Mouse (Mus musculus) gastrocnemius, adult 2 months (tissue): Measurements from ENCODE around the gene 1110002E22Rik. TPM values are rescaled to one million over a fixed set of nuclear protein-coding genes. Genes with fewer than 3 reads are reported as not detected.
A peak's percentile ranks its signal among the peaks of the same experiment; 100 is the strongest.

Experiments used
- DNase-seq: peaks from one replicate; pipeline ENCODE4 v3.0.0; 2022
- H3K27ac ChIP-seq: fragments of 200-600 bp; 2 replicates; pipeline ENCODE4 v1.8.1; 2022; ENCODE audit warnings: mild to moderate bottlenecking
- H3K4me3 ChIP-seq: fragments of 200-600 bp; 2 replicates; pipeline ENCODE4 v1.8.1; 2022; ENCODE audit warnings: mild to moderate bottlenecking, moderate library complexity
- CTCF ChIP-seq: fragments of 200-600 bp; IDR thresholded peaks from 2 replicates; pipeline ENCODE4 v1.8.1; 2022; ENCODE audit warnings: antibody characterized with exemption, mild to moderate bottlenecking, moderate library complexity
- intact Hi-C: fragments of 180-260 bp; cut with DNase I; formaldehyde crosslinking; loops from one replicate; pipeline ENCODE4 v1.15.1; 2025
- total RNA-seq, 2 experiments: library from RNA; stranded (reverse); gene quantifications; 2 replicates each; pipeline ENCODE4 v1.2.3; 2021

Gene 1110002E22Rik
- total RNA-seq, 2 experiments from 2014 or later, result 120 to 128 TPM

DNA sequence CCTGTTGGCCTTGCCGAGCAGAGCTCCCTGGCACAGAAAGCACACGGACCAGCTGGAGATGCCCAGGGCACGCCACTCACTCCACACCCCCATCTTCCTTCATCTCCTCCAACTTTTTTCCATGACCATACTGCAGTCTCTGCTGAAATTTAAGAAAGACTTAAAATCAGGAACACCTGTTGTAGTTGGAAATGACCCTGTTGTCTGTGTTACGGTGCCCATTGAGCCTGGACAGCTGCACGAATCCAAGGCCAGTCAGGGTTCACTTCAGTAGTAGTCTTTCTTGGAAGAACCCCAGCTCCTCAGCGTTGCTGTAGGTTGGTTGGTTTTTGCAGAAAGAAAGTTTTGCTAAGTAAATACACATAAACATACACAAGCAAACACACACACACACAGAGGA lies 15.3 kb upstream of the 1110002E22Rik start:
- H3K27ac ChIP-seq, result peak overlapping the region; percentile 73
- DNase-seq, result peak; percentile 67
- intact Hi-C loops, result no loop called here
- TF ChIP-seq CTCF, result no peak
- H3K4me3 ChIP-seq, result no peak overlapping the region

DNA sequence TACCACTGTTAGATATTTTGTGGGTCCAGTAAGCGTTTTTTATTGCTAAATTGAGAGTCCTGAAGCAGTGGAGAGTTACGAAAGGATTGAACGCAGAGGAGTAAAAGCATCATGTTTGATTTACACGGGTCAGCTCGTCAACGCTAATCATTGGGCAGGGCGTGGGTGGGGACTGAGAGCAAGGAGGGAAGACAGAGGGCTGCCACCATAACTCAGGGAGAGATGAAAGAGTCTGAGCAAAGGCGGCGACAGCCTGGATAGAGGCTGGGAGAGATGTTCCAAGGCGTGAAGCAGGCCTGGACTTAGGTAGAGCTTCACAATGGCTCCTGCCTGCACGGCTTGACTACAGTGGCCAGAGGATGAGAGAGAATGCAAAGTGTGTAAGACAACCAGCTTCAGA lies 14.1 kb upstream of the 1110002E22Rik start:
- intact Hi-C loops, result loop anchor here (10.0 kb wide), 1 partner anchor 526 kb away; no protein-coding TSS in a partner anchor
- TF ChIP-seq CTCF, result no peak
- H3K27ac ChIP-seq, result peak overlapping the region; percentile 73; the same call in 1 of the 2 replicates
- H3K4me3 ChIP-seq, result no peak overlapping the region
- no peak for DNase-seq

DNA sequence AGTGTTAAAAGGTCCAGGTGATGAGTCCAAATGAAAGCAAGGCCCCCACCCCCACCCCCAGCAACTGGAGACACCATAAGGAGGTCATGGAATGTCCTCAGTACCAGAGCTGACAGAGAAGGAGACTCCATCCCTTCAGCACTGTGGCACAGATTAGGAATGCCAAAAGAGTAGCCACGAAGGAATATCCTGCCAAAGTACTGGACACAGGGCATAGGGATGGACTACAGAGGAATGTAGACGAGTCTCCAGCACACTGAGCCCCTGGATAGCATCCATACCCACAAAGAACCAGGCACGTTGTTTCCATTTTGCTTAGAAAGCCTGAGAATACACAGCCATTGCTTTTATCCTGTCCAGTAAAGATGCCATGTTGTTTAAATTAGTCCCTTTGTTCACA lies 13.4 kb upstream of the 1110002E22Rik start:
- Histone ChIP-seq H3K27ac (peak overlapping the region; percentile 73; the same call in 1 of the 2 replicates), H3K4me3 (no peak overlapping the region)
- DNase-seq, result no peak
- intact Hi-C loops, result loop anchor here (10.0 kb wide), 1 partner anchor 527 kb away; no protein-coding TSS in a partner anchor
- TF ChIP-seq CTCF, result no peak

DNA sequence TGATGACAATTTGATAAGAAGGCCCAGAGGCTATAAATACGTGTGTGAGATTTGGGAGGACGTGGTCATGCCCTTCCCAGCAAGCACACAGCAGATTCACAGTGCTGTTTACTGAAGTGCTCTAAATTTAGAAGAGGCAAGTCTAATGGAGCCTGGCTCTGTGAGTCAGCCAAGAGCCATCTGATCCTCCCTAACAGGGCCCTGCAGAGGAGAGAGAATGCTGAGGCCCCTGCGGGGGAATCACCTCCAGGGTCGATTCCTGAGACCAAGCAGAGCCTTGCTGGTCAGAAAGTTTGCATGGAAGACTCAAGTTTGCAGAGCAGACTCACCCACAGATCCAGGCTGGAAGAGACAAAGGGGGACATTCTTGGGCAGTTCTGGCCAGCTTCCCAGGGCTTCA lies 10.9 kb upstream of the 1110002E22Rik start:
- TF ChIP-seq CTCF, result no peak
- peak overlapping the region; percentile 92 for H3K27ac ChIP-seq
- H3K4me3 ChIP-seq, result peak overlapping the region; percentile 35
- intact Hi-C loops, result loop anchor here (10.0 kb wide), 1 partner anchor 529 kb away; no protein-coding TSS in a partner anchor
- DNase-seq, result peak; percentile 74

DNA sequence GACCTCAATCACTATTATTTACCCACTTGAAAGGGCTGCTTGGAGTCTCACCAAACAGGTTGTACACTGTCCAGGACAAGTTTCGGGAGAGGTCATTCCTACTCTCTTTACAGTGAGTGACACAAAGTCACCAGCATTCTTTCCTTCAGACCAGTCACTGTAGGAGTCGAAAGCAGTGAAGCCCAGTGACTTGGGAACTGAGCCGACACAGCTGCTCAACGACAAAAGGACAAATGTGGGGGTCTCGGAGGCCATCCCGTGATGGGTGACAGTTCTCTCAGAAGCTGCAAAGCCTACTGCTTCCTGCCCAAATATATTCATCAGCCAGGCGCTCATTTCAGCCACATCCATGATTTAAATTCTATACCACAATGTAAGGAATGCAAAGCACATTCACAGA lies 7.9 kb upstream of the 1110002E22Rik start:
- Histone ChIP-seq H3K4me3 (no peak overlapping the region), H3K27ac (peak overlapping the region; percentile 79; the same call in 1 of the 2 replicates)
- intact Hi-C loops, result loop anchor here (10.0 kb wide), 1 partner anchor 532 kb away; no protein-coding TSS in a partner anchor
- DNase-seq, result no peak
- no peak for TF ChIP-seq CTCF

DNA sequence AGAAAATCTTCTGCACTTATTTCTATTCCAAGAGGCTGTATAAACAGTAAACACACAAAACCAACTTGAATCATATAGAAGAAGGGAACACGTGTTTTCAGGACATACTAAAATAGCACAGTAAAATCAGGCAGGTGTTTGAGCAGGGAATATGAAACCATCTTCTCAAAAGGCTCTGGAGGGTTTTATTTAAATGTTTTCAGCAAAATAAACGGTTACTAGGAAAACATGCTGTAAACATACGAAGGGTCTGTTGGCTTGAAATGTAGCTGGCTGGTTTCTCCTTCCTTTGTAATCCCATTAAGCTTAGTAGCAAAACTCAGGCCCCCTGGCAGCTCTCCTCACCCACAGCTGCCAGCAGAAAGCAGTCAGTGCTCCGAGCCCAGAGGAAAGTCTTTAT lies 6.6 kb upstream of the 1110002E22Rik start:
- TF ChIP-seq CTCF, result no peak
- Histone ChIP-seq H3K4me3 (no peak overlapping the region), H3K27ac (peak overlapping the region; percentile 79)
- DNase-seq, result peak; percentile 28
- intact Hi-C loops, result loop anchor here (10.0 kb wide), 1 partner anchor 533 kb away; no protein-coding TSS in a partner anchor

DNA sequence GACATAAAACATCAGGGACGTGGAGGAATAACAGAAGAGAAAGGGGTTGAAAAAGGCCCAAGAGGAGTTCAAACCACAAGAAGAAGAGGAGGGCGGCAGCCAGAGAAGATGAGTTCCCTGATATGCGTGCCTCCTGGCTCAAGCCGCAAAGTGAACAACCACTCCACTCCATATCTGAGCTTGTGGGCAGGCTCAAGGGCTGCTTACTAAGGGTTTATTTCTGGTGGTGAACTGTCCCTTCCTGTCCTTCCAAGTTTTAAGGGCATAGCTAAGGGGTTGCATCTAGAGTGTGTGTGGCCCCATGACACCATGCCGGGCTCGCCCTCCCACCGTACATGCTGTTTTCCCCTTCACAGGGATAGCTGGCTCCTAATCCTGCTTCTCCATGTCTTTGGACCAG lies 4.4 kb upstream of the 1110002E22Rik start:
- TF ChIP-seq CTCF, result no peak
- intact Hi-C loops, result no loop called here
- DNase-seq, result no peak

DNA sequence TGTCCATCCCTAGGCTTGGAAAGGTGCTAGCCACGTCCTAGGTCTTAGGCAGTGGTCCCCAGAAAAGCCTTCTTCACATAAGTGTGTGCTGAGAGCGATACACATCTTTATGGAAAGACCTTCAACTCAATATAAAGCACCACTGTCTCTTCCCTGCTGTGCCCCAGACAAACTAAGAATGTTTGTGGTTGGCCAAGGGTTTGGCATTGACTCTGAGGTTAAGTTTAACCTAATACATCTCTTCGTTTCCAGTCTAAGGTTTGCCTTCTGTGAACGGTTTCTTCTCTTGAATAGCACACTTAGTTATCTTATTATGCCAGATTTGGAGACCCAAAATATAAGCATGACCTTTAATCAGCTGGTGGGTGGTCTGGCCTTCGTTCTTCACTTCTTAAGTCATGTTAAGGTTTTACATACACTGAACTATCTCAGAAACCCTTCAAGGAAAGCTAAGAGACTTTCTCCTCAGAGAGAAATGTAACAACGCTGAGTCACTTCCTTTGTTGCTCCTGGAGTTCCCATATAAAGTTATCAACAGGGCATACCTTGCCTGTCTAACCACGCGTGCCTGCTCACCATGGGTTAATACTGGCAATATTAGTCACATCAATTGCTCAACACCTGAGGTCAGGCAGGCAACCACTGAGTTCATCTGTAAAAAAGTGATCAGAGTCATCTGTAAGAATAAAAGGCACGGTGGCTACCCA lies 3.5 kb upstream of the 1110002E22Rik start:
- no peak for TF ChIP-seq CTCF
- DNase-seq, result no peak
- Histone ChIP-seq H3K4me3 (no peak overlapping the region), H3K27ac (peak overlapping the region; percentile 79)
- intact Hi-C loops, result no loop called here

More for the DNA sequence above, 4.4 kb upstream of the 1110002E22Rik start:
- H3K27ac ChIP-seq, result peak overlapping the region; percentile 79
- H3K4me3 ChIP-seq, result no peak overlapping the region

DNA sequence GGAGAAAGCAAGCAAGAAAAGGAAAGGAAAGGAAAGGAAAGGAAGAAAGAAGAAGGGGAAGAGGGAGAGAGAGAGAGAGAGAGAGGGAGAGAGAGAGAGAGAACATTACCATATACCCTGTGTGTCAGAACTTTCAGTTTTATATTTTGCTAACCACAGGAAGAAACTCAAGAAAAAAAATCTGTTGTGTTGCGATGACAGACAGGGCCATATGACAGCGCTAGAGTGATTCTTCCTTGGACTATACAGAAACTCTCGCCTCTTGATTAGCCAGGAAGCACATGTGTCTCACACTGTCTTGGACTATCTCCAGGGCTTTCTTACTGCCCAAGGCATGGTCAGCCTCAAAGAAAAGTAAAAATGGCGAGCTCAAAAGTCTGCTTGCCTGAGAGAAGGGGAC lies 2.2 kb upstream of the 1110002E22Rik start:
- no peak for DNase-seq
- TF ChIP-seq CTCF, result no peak
- intact Hi-C loops, result no loop called here
- H3K4me3 ChIP-seq, result no peak overlapping the region
- peak overlapping the region; percentile 97 for H3K27ac ChIP-seq

DNA sequence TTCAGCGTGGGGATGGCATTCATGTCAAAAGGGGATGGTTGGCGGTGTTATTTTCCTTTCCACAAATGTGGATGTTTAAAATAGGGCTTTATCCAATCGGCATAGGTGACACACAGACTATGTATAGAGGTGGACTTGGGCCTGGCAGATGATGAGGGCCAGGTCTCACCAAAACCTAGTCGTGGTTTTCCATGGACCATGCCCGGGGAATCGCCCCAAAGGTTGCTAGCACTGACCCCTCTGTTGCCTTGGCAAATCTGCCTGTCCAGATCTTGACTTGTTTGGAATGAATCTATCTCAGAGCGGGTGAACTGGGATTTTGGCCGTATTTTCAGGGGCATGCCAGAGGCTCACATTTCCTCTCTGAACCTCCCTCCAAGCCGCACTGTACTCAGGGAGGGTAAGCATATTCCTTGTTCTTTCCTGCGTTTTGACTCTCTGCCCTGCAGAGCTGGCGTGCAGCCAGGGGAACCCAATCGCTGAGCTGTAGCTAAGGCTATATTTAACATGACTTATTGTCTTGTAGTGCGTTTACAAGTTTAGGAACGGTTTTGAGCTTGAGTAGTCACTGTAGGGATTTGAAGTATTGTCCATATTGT lies 1.0 kb upstream of the 1110002E22Rik start:
- intact Hi-C loops, result no loop called here
- peak; percentile 92 for DNase-seq
- Histone ChIP-seq H3K27ac (peak overlapping the region; percentile 97), H3K4me3 (peak overlapping the region; percentile 75)
- TF ChIP-seq CTCF, result no peak

DNA sequence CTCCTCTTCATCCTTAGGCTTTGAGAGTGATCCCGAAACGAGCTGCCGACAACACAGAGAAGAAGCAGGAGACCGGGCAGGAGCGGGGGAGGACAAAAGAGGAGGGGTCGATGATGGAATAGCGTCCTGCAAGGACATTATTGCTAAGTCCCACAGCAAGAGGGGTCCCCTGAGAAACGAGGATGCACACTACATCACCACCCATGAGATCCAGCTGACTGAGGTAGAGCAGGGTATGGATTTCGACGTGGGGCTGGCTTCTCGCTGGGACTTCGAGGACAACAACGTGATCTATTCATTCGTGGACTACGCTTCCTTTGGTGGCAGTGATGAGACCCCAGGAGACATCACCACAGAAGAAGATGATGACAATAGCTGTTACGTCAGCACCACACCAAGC lies 1.1 kb downstream of the 1110002E22Rik start:
- no peak for DNase-seq
- Histone ChIP-seq H3K27ac (peak overlapping the region; percentile 97), H3K4me3 (peak overlapping the region; percentile 75)
- intact Hi-C loops, result loop anchor here (2.0 kb wide), 1 partner anchor 37 kb away; no protein-coding TSS in a partner anchor
- TF ChIP-seq CTCF, result no peak

DNA sequence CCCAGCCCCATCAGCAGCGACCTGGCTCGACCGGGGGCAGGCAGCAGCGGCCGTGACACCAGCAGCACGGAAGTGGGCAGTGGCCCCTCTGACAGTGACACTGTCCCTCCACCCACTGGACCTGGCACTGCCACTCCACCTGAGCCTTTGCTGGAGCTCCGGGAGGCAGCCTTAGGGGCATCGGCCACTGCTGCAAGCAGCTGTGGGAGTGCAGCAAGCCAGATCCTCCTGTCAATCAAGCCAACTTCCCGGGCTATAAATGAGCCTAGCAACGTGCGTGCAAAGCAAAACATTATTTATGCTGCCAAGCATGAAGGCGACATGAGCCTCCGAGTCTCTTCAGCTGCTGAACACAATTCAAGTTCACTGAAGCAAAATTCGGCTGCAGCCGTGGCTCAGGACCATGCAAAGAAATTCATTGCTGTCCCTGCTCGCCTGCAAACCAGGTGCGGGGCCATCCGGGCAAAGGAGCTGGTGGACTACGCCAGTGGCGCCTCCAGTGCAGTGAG lies 1.6 kb downstream of the 1110002E22Rik start:
- Histone ChIP-seq H3K4me3 (peak overlapping the region; percentile 75), H3K27ac (peak overlapping the region; percentile 97)
- no peak for TF ChIP-seq CTCF
- intact Hi-C loops, result loop anchor here (2.0 kb wide), 1 partner anchor 38 kb away; no protein-coding TSS in a partner anchor
- peak; percentile 87 for DNase-seq

DNA sequence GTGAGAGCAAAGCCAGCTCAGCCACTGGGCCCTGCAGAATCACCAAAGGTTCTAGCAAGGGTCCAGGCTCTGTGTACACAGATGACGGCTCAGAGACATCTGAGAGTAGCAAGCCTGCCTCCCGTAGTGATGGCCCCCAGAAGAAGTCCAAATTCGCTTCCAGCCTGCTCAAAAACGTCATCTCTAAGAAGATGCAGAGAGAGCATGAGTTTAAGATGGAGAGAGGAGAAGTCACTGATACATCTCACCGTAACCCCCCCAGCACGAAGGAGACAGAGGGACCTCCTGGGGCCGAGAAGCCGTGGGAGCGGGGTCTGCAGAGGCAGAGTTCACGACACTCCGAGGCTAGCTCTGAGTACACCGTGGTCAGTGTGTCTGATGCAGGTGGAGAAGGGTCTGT lies 2.4 kb downstream of the 1110002E22Rik start, which contains the start of gene Gm5105:
TSS of gene Gm5105 (minus strand) at position 101 of the 400 bp plus-strand sequence.
- intact Hi-C loops, result loop anchor here (1.0 to 2.0 kb wide), 2 partner anchors 38 to 75 kb away; no protein-coding TSS in a partner anchor
- Histone ChIP-seq H3K27ac (peak within 1 kb of the TSS; percentile 97), H3K4me3 (peak within 1 kb of the TSS; percentile 75)
- no peak for TF ChIP-seq CTCF
- no peak for DNase-seq
